Mouse (Mus musculus): ENCODE measurements around the gene Slc37a1. TPM values are rescaled to one million over a fixed set of nuclear protein-coding genes. Genes with fewer than 3 reads are reported as not detected.

Slc37a1 gene
- polyA plus RNA-seq, 1 experiment from 2014 or later, result 3.8 TPM

GRCm38 (mm10) chr17:31393811-31394210 lies 107.2 kb downstream of the Slc37a1 start:
- peaks cover 3% of the 10 kb centered on the region; the same call in 1 of the 2 replicates for H3K36me3 ChIP-seq
- no peak overlapping the region for H3K27ac ChIP-seq
- ATAC-seq (ENCODE audit: insufficient number of reproducible peaks, insufficient read depth, low FRiP score, low TSS enrichment, low read depth), result no peak
- no peak overlapping the region for H3K9ac ChIP-seq
- no peaks in the 10 kb centered on the region for H3K27me3 ChIP-seq
- H3K4me2 ChIP-seq, result no peak overlapping the region
- 78% methylated on average over 2 of the region's 2 CpGs for WGBS
- peaks cover 9% of the 10 kb centered on the region for H3K4me1 ChIP-seq
- H3K4me3 ChIP-seq, result no peak overlapping the region
- no peaks in the 10 kb centered on the region for H3K9me3 ChIP-seq

- no peak for ATAC-seq (ENCODE audit: insufficient number of reproducible peaks, insufficient read depth, low FRiP score, low TSS enrichment, low read depth)
- no peaks in the 10 kb centered on the region for H3K9me3 ChIP-seq
- 0 out of 2 replicates have a peak, but pooled peaks cover 3% of the 10 kb centered on the region for H3K36me3 ChIP-seq
- no peak overlapping the region for H3K9ac ChIP-seq
- peak overlapping the region; percentile 52 for H3K27ac ChIP-seq
- 59% methylated on average over 6 of the region's 6 CpGs for WGBS
- H3K27me3 ChIP-seq, result no peaks in the 10 kb centered on the region
- H3K4me3 ChIP-seq, result no peak overlapping the region
- no peak overlapping the region for H3K4me2 ChIP-seq
- H3K4me1 ChIP-seq, result peaks cover 35% of the 10 kb centered on the region
Measured at GRCm38 (mm10) chr17:31400294-31400693, 113.7 kb downstream of the Slc37a1 start.

Other genes starting within 250 kb of the Slc37a1 start
- 14.2 and 14.9 TPM in 2 replicates for gene Abcg1, start 229.1 kb upstream of the Slc37a1 start, polyA plus RNA-seq (2015; fragmentation: Nextera tagmentation; extraction: Ambion mirVana)
- gene Tff3, start 157.1 kb upstream of the Slc37a1 start, polyA plus RNA-seq (2015; fragmentation: Nextera tagmentation; extraction: Ambion mirVana), result 5.7 TPM in 1 of 2 replicates, not detected in the other
- not detected in 2 replicates for gene Tff2, start 142.5 kb upstream of the Slc37a1 start, polyA plus RNA-seq (2015; fragmentation: Nextera tagmentation; extraction: Ambion mirVana)
- not detected in 2 replicates for gene Tff1, start 121.5 kb upstream of the Slc37a1 start, polyA plus RNA-seq (2015; fragmentation: Nextera tagmentation; extraction: Ambion mirVana)
- gene Tmprss3, start 87.8 kb upstream of the Slc37a1 start, polyA plus RNA-seq (2015; fragmentation: Nextera tagmentation; extraction: Ambion mirVana), result not detected in 2 replicates
- gene Ubash3a, start 78.9 kb upstream of the Slc37a1 start, polyA plus RNA-seq (2015; fragmentation: Nextera tagmentation; extraction: Ambion mirVana), result 0.24 and 1.4 TPM in 2 replicates
- gene Rsph1, start 9.4 kb upstream of the Slc37a1 start, polyA plus RNA-seq (2015; fragmentation: Nextera tagmentation; extraction: Ambion mirVana), result 0.46 and 1.5 TPM in 2 replicates
- gene Pde9a, start 99.4 kb downstream of the Slc37a1 start, polyA plus RNA-seq (2015; fragmentation: Nextera tagmentation; extraction: Ambion mirVana), result 21.9 and 25.1 TPM in 2 replicates
- 35.7 and 39.0 TPM in 2 replicates for gene Wdr4, start 233.2 kb downstream of the Slc37a1 start, polyA plus RNA-seq (2015; fragmentation: Nextera tagmentation; extraction: Ambion mirVana)
- 237 and 238 TPM in 2 replicates for gene Ndufv3, start 233.3 kb downstream of the Slc37a1 start, polyA plus RNA-seq (2015; fragmentation: Nextera tagmentation; extraction: Ambion mirVana)